Mouse (Mus musculus) urinary bladder, adult 18-20 months (tissue): ENCODE data around the gene Rapgef5.

Source experiments
- DNase-seq, 2 experiments: peaks; one replicate each; pipeline ENCODE4 v3.0.0; 2022; ENCODE audit warnings: low spot score in 2 of 2, mixed read lengths in 2 of 2

Rapgef5 gene

GRCm38 (mm10) chr12:117669610-117670400 is 153.5 kb downstream of the Rapgef5 start:
- no peak for DNase-seq

GRCm38 (mm10) chr12:117673188-117673587 is 156.9 kb downstream of the Rapgef5 start:
- no peak for DNase-seq

GRCm38 (mm10) chr12:117674511-117674910 is 158.2 kb downstream of the Rapgef5 start:
- no peak for DNase-seq

GRCm38 (mm10) chr12:117676265-117676664 is 160.0 kb downstream of the Rapgef5 start:
- no peak for DNase-seq

- no peak for DNase-seq
These were observed 162.6 kb downstream of the Rapgef5 start for GRCm38 (mm10) chr12:117678916-117679315.

- no peak for DNase-seq
These were observed 163.5 kb downstream of the Rapgef5 start for GRCm38 (mm10) chr12:117679795-117680194.

GRCm38 (mm10) chr12:117681273-117681672 is 165.0 kb downstream of the Rapgef5 start:
- no peak for DNase-seq

- no peak for DNase-seq
These were observed 167.1 kb downstream of the Rapgef5 start for GRCm38 (mm10) chr12:117683377-117683776.

- DNase-seq, result no peak
These were observed 167.7 kb downstream of the Rapgef5 start for GRCm38 (mm10) chr12:117683984-117684383.

- DNase-seq, result no peak
These were observed 168.5 kb downstream of the Rapgef5 start for GRCm38 (mm10) chr12:117684788-117685187.

- no peak for DNase-seq
These were observed 169.1 kb downstream of the Rapgef5 start for GRCm38 (mm10) chr12:117685336-117685735.

GRCm38 (mm10) chr12:117686732-117687131 is 170.5 kb downstream of the Rapgef5 start:
- no peak for DNase-seq

- no peak for DNase-seq
These were observed 172.6 kb downstream of the Rapgef5 start for GRCm38 (mm10) chr12:117688655-117689548.

- DNase-seq, result no peak
These were observed 175.1 kb downstream of the Rapgef5 start for GRCm38 (mm10) chr12:117691336-117691735.

GRCm38 (mm10) chr12:117692775-117693174 is 176.5 kb downstream of the Rapgef5 start:
- DNase-seq, result no peak

GRCm38 (mm10) chr12:117699950-117700665 is 183.8 kb downstream of the Rapgef5 start:
- no peak for DNase-seq

- no peak for DNase-seq
These were observed 184.6 kb downstream of the Rapgef5 start for GRCm38 (mm10) chr12:117700927-117701326.

GRCm38 (mm10) chr12:117702291-117702690 is 186.0 kb downstream of the Rapgef5 start:
- DNase-seq, result no peak

- no peak for DNase-seq
These were observed 186.6 kb downstream of the Rapgef5 start for GRCm38 (mm10) chr12:117702928-117703327.

- no peak for DNase-seq
These were observed 187.1 kb downstream of the Rapgef5 start for GRCm38 (mm10) chr12:117703413-117703812.

- no peak for DNase-seq
These were observed 189.0 kb downstream of the Rapgef5 start for GRCm38 (mm10) chr12:117705308-117705707.

- no peak for DNase-seq
These were observed 193.0 kb downstream of the Rapgef5 start for GRCm38 (mm10) chr12:117709280-117709679.
